Mouse (Mus musculus): Measurements from ENCODE around the gene Ebf1. TPM values are rescaled to one million over a fixed set of nuclear protein-coding genes. Genes with fewer than 3 reads are reported as not detected.

The Ebf1 gene
- polyA plus RNA-seq, 1 experiment from 2014 or later: 0.41 TPM

DNA sequence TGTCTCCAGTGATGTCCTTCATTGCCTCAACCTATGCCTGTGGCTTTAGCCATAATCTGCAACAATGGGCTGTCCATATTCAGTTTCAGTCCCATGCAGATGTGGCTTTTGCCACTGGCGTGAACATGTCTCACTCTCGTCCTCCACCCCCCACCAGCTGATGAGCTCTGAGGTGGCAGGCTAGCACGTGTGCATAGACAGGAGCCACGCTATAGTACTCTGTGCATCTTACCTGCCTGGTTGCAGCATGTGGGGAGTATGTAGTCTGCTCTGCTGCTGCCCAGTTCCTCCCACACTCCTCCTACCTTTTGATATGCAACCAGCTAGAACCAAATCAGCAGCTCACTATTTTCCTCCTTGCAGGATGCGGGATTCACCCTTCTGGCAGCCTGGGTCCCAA, 408.9 kb downstream of the Ebf1 start:
- no peak overlapping the region for H3K4me3 ChIP-seq
- H3K4me1 ChIP-seq: no peaks in the 10 kb centered on the region
- no peaks in the 10 kb centered on the region for H3K27me3 ChIP-seq (replicated peaks)
- no peaks in the 10 kb centered on the region for H3K36me3 ChIP-seq
- H3K9ac ChIP-seq: no peak overlapping the region
- H3K4me2 ChIP-seq: no peak overlapping the region
- no peaks in the 10 kb centered on the region for H3K9me3 ChIP-seq (replicated peaks)
- no peak for ATAC-seq
- WGBS (ENCODE audit: insufficient replicate concordance): 63% methylated on average over 5 of the region's 5 CpGs
- no peak overlapping the region for H3K27ac ChIP-seq

DNA sequence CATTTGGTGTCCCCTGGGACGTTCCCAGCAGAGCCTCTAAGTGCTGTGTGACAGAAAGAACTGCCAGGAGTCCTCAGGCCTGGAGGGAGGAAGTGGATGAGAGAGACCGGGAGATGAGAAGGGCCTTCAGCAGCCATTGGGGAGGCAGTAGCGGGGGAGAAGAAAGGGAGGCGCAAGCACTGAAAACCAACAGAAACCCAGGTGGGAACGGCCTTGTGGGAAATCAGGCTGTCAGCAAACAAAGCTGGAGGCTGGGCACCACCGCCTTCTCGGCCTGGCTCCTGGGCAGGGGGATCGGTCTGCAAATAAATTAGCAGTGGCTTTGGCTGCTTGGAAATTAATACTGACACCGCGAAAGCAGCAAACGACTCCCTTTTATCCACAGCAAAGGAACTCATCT, 409.6 kb downstream of the Ebf1 start:
- no peak overlapping the region for H3K27ac ChIP-seq
- ATAC-seq: no peak

DNA sequence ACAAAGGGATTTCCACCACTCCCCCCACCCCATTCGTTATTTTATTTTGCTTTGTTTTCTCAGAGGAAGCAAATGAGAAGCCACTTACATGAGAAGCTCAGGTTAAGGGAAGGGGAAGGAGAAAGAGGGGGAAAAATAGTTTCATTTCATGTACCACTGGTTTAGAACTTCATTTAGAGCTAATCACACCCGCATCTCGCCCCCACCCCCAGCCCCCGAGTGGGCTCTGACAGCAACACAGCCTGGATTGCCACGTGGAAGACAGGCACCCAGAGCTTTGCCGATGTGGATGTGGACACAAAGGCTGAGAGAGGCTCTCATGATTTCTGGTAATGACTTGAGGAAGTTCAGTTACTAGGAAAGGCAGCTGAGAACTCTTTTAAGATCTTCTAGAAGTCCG, 410.0 kb downstream of the Ebf1 start:
- Histone ChIP-seq H3K4me2 (peak overlapping the region; percentile 24; the same call in 1 of the 2 replicates), H3K9me3 (replicated peaks) (no peaks in the 10 kb centered on the region), H3K4me1 (no peaks in the 10 kb centered on the region), H3K36me3 (no peaks in the 10 kb centered on the region), H3K27me3 (replicated peaks) (no peaks in the 10 kb centered on the region), H3K9ac (no peak overlapping the region), H3K4me3 (no peak overlapping the region), H3K27ac (no peak overlapping the region)
- ATAC-seq: no peak
- WGBS (ENCODE audit: insufficient replicate concordance): 47% methylated on average over 7 of the region's 7 CpGs

More for the DNA sequence above, 409.6 kb downstream of the Ebf1 start:
- 24% methylated on average over 11 of the region's 11 CpGs for WGBS (ENCODE audit: insufficient replicate concordance)
- H3K4me1 ChIP-seq: no peaks in the 10 kb centered on the region
- H3K4me3 ChIP-seq: no peak overlapping the region
- peak overlapping the region; percentile 24 for H3K4me2 ChIP-seq
- H3K9me3 ChIP-seq (replicated peaks): no peaks in the 10 kb centered on the region
- no peak overlapping the region for H3K9ac ChIP-seq
- H3K27me3 ChIP-seq (replicated peaks): no peaks in the 10 kb centered on the region
- no peaks in the 10 kb centered on the region for H3K36me3 ChIP-seq

GRCm38 (mm10) chr11:45055744-45056610, 438.9 kb downstream of the Ebf1 start:
- Histone ChIP-seq H3K27ac (no peak overlapping the region), H3K4me2 (no peak overlapping the region), H3K9ac (no peak overlapping the region), H3K36me3 (no peaks in the 10 kb centered on the region), H3K27me3 (replicated peaks) (no peaks in the 10 kb centered on the region), H3K9me3 (replicated peaks) (no peaks in the 10 kb centered on the region), H3K4me3 (no peak overlapping the region), H3K4me1 (no peaks in the 10 kb centered on the region)
- no peak for ATAC-seq
- 67% methylated on average over 7 of the region's 7 CpGs for WGBS (ENCODE audit: insufficient replicate concordance)

Other genes with a start within 250 kb of the Ebf1 start
- 0.08 TPM in 1 of 2 replicates, not detected in the other for gene Il12b, start 217.3 kb upstream of the Ebf1 start, polyA plus RNA-seq (2016; fragmentation: Nextera tagmentation; extraction: Ambion mirVana)
- 41.8 and 41.9 TPM in 2 replicates for gene Ublcp1, start 146.8 kb upstream of the Ebf1 start, polyA plus RNA-seq (2016; fragmentation: Nextera tagmentation; extraction: Ambion mirVana)
- 64.7 and 71.1 TPM in 2 replicates for gene Rnf145, start 98.4 kb upstream of the Ebf1 start, polyA plus RNA-seq (2016; fragmentation: Nextera tagmentation; extraction: Ambion mirVana)

Measured in liver, embryonic 12.5 days (tissue).